In genomic region chr10:107747566-107747965, GRCm38 (mm10) we compare ENCODE assay signal across 9 mouse cellular contexts. TPM values are rescaled to one million over a fixed set of nuclear protein-coding genes. Genes with fewer than 3 reads are reported as not detected.
DNase-seq lines count a peak whose midpoint lies in the region; ATAC-seq lines count a peak whose summit lies in the region.
"Had no signal": no experiment of that assay in that cellular context is flagged by ENCODE, and none has a peak within 500 bp of the region (broad histone marks: within the 10 kb centered on the region; RNA-seq: fewer than 3 reads in every experiment).

No protein-coding gene starts in this region.

- no peak overlapping the region for H3K27ac ChIP-seq in neural tube, embryonic 14.5 days (ENCODE audit: low read depth, low read length)

- no peaks in the 10 kb centered on the region for H3K36me3 ChIP-seq in neural tube, embryonic 14.5 days (ENCODE audit: control insufficient read depth, insufficient read depth, low read length)

- peak; percentile 48; the same call in 1 of the 2 replicates for ATAC-seq in granulocyte monocyte progenitor cell, adult 5-6 weeks (replicated peaks; ENCODE audit: poor library complexity, severe bottlenecking)
- peak; percentile 21; the same call in 1 of the 2 replicates for ATAC-seq in neural tube, embryonic 14.5 days (ENCODE audit: low read depth)
- no peak for ATAC-seq in monocyte, adult 5-6 weeks (replicated peaks; ENCODE audit: insufficient number of reproducible peaks, low FRiP score, low TSS enrichment, poor library complexity, severe bottlenecking)

- no peaks in the 10 kb centered on the region for H3K27me3 ChIP-seq in neural tube, embryonic 14.5 days (ENCODE audit: control insufficient read depth, insufficient read depth, low read length)

- no peaks in the 10 kb centered on the region for H3K4me1 ChIP-seq in neural tube, embryonic 14.5 days (ENCODE audit: control insufficient read depth, insufficient read depth, low read length)

- H3K9ac ChIP-seq in neural tube, embryonic 14.5 days (replicated peaks; ENCODE audit: low read depth, low read length), result no peak overlapping the region

- WGBS in neural tube, embryonic 14.5 days, result 20% methylated on average over 5 of the region's 5 CpGs

- no peak overlapping the region for H3K4me2 ChIP-seq in neural tube, embryonic 14.5 days (ENCODE audit: low read depth, low read length)

- H3K9me3 ChIP-seq in neural tube, embryonic 14.5 days (ENCODE audit: control insufficient read depth, low read length), result no peaks in the 10 kb centered on the region

- no peak overlapping the region for H3K4me3 ChIP-seq in neural tube, embryonic 14.5 days (ENCODE audit: low read depth, low read length)

- peak; percentile 3 for DNase-seq in cerebellum, adult 11 months
- no peak for DNase-seq in cerebellum, adult 11-12 months
- DNase-seq in layer of hippocampus, adult 11-12 months (ENCODE audit: low spot score), result peak; percentile 25
- DNase-seq in layer of hippocampus, adult 9-10 months (ENCODE audit: low spot score), result no peak
- peak; percentile 68 for DNase-seq in MN1 (ENCODE audit: low spot score)

RNA-seq across cellular contexts. Expression of gene Ptprq, which starts 27.7 kb away (rescaled TPM):
- not detected in 2 replicates for total RNA-seq in granulocyte monocyte progenitor cell, adult 5-6 weeks (2014; fragmentation: Nextera tagmentation)
- total RNA-seq in granulocyte monocyte progenitor cell, adult 5-6 weeks (2017), result not detected in 2 replicates
- polyA plus RNA-seq in neural tube, embryonic 14.5 days (2014; fragmentation: Nextera tagmentation; extraction: Ambion mirVana), result 0.19 and 0.21 TPM in 2 replicates
- 0.19 TPM in 1 of 3 replicates, not detected in the others for total RNA-seq in monocyte, adult 5-6 weeks (2017)
- polyA plus RNA-seq: small intestine, adult 2 months had no signal

Comparison
In these comparisons a context has a peak if more than half of its experiments do, and no peak if none do; other contexts are left out.
1. DNase-seq: peak in cerebellum, adult 11 months (single experiment), layer of hippocampus, adult 11-12 months (single experiment) and MN1 (single experiment); none in cerebellum, adult 11-12 months (single experiment) and layer of hippocampus, adult 9-10 months (single experiment).